Mouse (Mus musculus): ENCODE data around the gene Snrpn. TPM values are rescaled to one million over a fixed set of nuclear protein-coding genes. Genes with fewer than 3 reads are reported as not detected.

The Snrpn gene
- 982 and 1,050 TPM in 2 replicates for polyA plus RNA-seq (2021; fragmentation: Nextera tagmentation)
- long read RNA-seq, experiment 1, transcript Snrpn-201 (10 exons, 1,932 nt) = major isoform, 2,885 of 3,299 reads
- long read RNA-seq, experiment 1, partial matches to known transcripts = 47 of 3,299 reads
- long read RNA-seq, experiment 1, other reads (novel, unspliced or antisense) = 363 of 3,299 reads
- long read RNA-seq, experiment 2, transcript Snrpn-201 (10 exons, 1,932 nt) = major isoform, 931 of 1,185 reads
- long read RNA-seq, experiment 2, partial matches to known transcripts = 143 of 1,185 reads
- long read RNA-seq, experiment 2, other reads (novel, unspliced or antisense) = 109 of 1,185 reads

DNA sequence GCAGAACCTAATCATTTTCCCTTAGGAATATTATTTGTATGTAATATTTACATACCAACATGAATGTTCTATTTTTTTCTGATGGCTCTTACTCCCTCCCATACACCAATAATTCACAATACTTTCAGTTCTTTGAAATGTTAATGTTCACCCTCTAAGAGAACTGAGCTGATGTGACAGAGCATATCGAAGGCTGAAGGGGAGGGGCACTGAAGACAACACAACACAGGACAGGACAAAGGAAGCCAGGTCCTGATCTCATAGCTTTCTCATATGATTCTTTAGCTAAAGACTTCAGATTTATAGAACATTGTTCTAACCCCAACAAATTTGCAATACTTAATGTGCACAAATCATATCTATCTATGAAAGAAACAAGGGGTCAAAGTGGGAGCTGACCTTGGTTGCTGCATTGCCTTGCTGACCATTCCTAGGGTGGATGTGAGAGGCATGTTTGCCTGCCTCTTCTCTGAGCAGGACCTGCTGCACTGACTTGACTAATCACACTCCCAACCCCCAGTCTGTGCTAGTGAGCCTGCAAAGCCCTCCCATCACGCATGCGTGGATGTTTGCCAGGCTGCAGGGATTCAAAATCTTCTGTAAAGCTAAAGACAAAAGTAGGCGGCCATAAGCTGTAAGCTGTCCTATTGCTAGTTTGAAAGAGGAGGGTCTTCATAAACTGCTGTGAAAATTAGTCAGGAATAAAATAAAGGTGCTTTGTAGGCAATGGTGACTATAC is at the start of gene Snrpn:
Snrpn (minus strand) TSS at position 478 of the 739 bp plus-strand sequence.

DNA sequence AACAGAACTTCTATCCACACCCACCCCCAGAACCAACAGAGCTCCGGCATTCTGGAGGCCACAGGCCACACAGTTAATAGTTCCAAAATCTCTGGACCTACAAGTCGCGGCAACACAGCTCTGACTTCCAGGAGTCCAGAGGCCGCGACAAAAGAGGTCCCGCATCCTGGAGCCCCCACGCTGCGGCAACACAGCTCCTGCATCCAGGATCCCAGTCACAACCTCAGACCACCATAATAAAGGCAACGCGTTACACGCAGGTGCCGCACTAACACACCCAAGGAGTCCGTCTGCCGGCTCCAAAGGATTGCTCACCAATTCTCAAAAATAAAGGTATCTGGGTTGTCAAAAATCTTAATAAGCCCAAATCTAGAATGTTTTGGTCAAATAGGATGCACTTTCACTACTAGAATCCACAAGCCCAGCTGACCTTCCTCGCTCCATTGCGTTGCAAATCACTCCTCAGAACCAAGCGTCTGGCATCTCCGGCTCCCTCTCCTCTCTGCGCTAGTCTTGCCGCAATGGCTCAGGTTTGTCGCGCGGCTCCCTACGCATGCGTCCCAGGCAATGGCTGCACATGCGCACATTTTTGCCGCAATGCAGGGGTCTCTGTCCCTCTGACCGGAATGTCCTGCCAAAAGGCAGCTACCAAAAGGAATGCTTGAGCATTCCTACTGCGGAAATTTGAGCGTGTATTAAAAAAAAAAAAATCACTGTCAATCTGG is 135.3 kb downstream of the Snrpn start, which contains the start of the genes Snurf and Gm38393:
Snurf (minus strand) TSS at position 444 of the 725 bp plus-strand sequence.
Gm38393 (minus strand) TSS at position 459 of the 725 bp plus-strand sequence.

Other genes with a start within 250 kb of the Snrpn start
- 325 and 957 TPM in 2 replicates for gene Snurf, start 135.2 kb downstream of the Snrpn start, polyA plus RNA-seq (2021; fragmentation: Nextera tagmentation)
- gene Gm38393, start 135.2 kb downstream of the Snrpn start, polyA plus RNA-seq (2021; fragmentation: Nextera tagmentation) = 6.9 and 8.8 TPM in 2 replicates